Mouse (Mus musculus) embryonic fibroblast, embryonic 13.5 days (primary cell): Measurements from ENCODE around the gene Adh6b. TPM values are rescaled to one million over a fixed set of nuclear protein-coding genes. Genes with fewer than 3 reads are reported as not detected.
"Not testable (repeated sequence)": the region's sequence is repeated elsewhere in the genome, so short reads cannot be mapped to it uniquely, and the experiment has no call there.

Experiments used
- H3K27ac ChIP-seq: 2 replicates; pipeline ENCODE4 v1.5.1; 2012; ENCODE audit warnings: low read length, control low read depth, inconsistent platforms; ENCODE audit not compliant: insufficient read depth
- H3K4me1 ChIP-seq: 2 replicates; pipeline ENCODE4 v1.6.1; 2011; ENCODE audit warnings: low read length; ENCODE audit not compliant: control insufficient read depth, insufficient read depth
- H3K4me3 ChIP-seq: 2 replicates; pipeline ENCODE4 v1.5.1; 2011; ENCODE audit warnings: mild to moderate bottlenecking, control low read depth, low read length; ENCODE audit not compliant: insufficient read depth
- CTCF ChIP-seq: IDR thresholded peaks from 2 replicates; pipeline ENCODE4 v1.5.1; 2011; ENCODE audit warnings: mild to moderate bottlenecking, control low read depth, low read length, moderate library complexity, borderline replicate concordance; ENCODE audit not compliant: insufficient read depth
- POLR2A ChIP-seq: IDR thresholded peaks from 2 replicates; pipeline ENCODE4 v1.6.1; 2011; ENCODE audit warnings: low read depth, mild to moderate bottlenecking, control low read depth, low read length, moderate library complexity
- polyA plus RNA-seq: library from polyadenylated mRNA; stranded (reverse); fragments of >200 nt; gene quantifications from 2 replicates; pipeline ENCODE4 v1.2.4, GENCODE M21; 2011; ENCODE audit warnings: low read depth; ENCODE audit not compliant: missing spikeins, insufficient read length

The Adh6b gene
- polyA plus RNA-seq, 1 experiment: not detected

DNA sequence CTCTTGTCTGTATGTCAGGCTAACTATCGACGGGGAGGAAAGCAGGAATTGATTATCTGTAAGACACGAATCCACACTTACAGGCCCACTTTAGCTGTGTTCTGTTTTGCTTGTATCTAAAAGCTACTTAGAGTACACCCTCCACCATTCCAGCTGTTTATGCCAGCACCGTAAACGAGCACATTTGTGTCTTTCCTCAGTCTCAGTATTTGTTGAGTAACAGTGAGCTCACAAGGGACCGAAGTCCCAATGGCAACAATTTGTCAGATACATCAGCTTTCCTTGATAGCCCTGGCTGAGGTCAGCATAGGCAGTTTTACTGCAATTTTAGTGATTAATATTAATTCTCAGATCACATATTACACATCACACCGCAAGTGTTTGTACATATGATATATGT is 17.3 kb downstream of the Adh6b start:
- Histone ChIP-seq H3K4me3 (no peak overlapping the region), H3K4me1 (no peaks in the 10 kb centered on the region), H3K27ac (no peak overlapping the region)
- TF ChIP-seq CTCF (no peak), POLR2A (no peak)

DNA sequence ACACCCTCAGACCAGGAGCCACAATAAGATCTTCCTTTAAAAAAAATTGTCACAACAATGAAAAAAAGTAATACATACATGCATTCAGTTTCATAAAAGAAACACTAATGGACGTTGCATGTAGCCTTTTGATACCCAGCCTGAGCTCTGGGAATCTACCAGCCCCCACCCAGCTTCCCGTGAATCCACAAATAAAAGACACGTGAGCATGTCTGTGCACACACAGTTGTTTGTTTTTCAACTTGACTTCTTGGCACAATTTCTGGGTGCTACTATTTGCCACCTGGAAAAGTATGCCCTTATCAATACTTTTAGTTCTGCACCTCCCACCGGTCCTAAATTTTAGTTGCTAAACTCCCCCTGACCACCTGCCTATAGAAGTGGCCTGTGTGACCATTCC is 19.1 kb downstream of the Adh6b start:
- H3K4me1 ChIP-seq: no peaks in the 10 kb centered on the region
- H3K4me3 ChIP-seq: no peak overlapping the region
- no peak overlapping the region for H3K27ac ChIP-seq
- TF ChIP-seq CTCF: no peak
- TF ChIP-seq POLR2A: no peak

DNA sequence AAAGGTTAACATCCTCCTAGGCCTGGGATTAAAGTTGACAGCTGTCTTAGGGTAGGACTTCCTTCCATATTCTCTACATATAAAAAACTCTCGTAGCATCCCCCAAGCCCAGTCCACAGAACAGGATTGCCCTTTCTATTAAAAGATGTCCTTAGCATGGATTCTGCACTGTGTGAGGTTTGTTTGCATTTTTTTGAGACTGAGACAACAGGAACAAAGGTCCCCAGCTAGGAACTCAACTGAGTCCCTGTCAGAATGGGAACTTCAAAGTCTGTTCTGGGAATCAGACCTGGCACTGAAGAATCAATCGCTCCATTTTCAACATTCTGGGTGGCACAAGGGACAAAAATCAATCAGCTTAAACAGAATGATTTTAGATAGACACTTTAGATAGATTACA is 21.3 kb downstream of the Adh6b start:
- Histone ChIP-seq H3K27ac (no peak overlapping the region), H3K4me1 (no peaks in the 10 kb centered on the region), H3K4me3 (no peak overlapping the region)
- TF ChIP-seq CTCF: no peak
- no peak for TF ChIP-seq POLR2A

DNA sequence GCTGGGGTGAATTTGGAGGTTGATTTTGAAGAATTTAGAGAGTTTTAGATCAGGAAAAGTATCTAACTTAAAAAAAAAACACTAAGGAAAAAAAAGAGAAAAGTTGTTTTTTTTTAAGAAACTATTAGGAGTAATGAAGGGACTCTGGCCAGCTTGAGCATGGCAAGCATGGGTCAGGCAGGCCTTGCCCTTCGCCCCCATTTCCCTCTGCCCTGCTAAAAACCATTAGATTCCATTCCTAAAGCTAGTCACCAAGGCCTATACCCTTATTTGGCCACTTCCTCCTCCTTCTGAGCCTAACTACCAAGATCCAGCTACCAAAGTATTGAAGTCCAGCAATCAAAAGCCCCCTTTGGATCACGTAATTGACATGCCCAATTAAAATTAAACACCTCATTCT is 24.6 kb downstream of the Adh6b start:
- Histone ChIP-seq H3K4me1 (no peaks in the 10 kb centered on the region), H3K4me3 (no peak overlapping the region), H3K27ac (no peak overlapping the region)
- TF ChIP-seq POLR2A (no peak), CTCF (no peak)

DNA sequence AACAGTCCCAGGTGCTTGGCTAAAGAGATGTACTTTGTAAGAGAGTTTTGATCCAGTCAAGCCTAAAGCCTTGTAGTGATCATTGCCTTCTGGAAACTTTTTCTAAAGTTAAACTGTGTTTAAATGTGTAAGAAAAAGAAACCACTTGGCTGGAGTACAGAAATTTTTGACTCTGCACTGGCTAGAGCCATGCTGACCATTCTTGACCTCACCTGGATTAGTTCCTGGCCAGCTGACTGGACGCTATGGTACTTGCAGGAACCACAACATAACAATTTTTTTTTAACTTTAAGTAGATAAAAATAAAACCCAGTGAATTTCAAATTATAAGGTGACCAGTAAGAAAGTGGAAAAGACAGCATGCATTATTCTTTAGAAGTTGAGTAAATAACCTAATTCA is 28.0 kb downstream of the Adh6b start:
- Histone ChIP-seq H3K27ac (no peak overlapping the region), H3K4me3 (no peak overlapping the region), H3K4me1 (no peaks in the 10 kb centered on the region)
- TF ChIP-seq POLR2A (no peak), CTCF (no peak)

DNA sequence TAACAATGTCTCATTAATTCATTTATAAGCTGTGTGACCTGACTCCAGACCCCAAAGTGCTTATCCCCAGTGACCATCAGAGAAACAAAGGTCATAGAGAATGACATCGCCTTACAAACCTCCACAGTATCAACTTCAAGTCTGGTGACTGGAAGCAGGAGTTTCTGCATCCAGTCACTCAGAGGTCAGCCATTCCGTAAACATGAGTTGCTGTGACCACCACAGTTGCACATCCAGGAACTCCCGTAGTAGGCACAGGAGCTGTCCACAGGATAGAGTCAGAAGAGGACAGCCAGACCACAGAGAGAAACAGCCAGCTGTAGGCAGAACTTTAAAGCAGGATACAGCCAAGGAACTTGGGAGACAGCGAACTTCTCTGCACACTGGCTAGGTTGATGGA is 28.7 kb downstream of the Adh6b start:
- H3K4me1 ChIP-seq, H3K27ac ChIP-seq, H3K4me3 ChIP-seq: not testable (repeated sequence)

DNA sequence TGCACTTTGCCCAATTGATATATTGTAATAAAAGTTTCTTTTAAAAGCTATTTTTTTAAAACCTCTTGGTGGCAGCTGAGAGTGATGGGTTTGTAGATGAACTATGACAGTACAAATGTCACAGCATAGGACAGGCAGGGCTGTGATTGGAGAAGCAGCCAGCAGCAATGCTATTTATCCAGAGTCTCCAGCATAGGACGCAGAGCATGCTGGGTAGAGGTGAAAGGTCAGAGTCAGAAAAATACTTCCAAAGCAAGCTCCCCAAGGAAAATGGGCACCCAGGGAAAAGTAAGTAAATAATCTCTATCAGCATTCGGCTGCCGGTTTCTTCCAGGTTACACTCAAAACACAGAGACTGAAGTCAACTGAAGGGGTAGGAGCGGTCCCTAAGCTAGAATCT is 32.3 kb downstream of the Adh6b start:
- no peaks in the 10 kb centered on the region for H3K4me1 ChIP-seq

DNA sequence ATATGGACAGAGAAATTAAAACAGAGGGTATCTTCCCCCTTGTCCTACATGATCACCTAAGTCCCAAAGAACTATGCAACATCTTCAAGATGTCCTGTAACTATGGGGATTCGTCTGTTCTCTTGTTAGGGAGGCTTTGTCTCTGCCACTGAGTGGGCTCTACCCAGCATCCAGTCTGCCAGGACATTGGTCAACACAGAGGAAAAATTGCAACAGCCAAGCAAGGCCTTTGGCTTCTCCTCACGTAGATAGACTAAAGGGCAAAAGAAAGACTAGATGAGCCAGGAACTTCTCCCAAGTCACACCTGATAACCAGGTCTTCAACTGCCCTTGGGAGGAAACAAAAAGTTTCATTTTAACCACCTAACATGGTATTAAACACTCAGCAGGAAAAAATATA is 33.6 kb downstream of the Adh6b start:
- no peaks in the 10 kb centered on the region for H3K4me1 ChIP-seq
- TF ChIP-seq CTCF (no peak), POLR2A (no peak)
- H3K4me3 ChIP-seq: no peak overlapping the region
- no peak overlapping the region for H3K27ac ChIP-seq

More for the DNA sequence above, 32.3 kb downstream of the Adh6b start:
- no peak for TF ChIP-seq POLR2A
- TF ChIP-seq CTCF: no peak
- no peak overlapping the region for H3K27ac ChIP-seq
- H3K4me3 ChIP-seq: no peak overlapping the region

DNA sequence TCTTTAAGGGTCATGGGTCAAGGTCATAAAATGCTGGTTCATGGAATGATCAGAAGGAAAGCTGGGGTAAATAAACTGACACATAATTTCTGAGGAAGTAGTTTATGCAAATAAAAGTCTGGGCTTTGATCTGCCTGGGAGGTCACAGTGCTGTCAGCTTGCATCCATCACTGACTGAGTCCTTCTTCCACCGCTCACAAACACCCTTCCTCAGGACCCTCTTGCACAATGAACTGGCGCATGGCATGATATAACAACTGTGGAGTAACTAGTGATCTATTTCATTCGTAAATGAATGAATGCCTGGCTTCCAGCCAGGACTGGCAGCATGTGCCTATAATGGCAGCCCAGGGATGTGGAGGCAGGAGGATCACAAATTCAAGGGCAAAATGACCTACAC is 39.6 kb downstream of the Adh6b start:
- Histone ChIP-seq H3K4me1 (no peaks in the 10 kb centered on the region), H3K27ac (no peak overlapping the region), H3K4me3 (no peak overlapping the region)
- TF ChIP-seq POLR2A (no peak), CTCF (no peak)

DNA sequence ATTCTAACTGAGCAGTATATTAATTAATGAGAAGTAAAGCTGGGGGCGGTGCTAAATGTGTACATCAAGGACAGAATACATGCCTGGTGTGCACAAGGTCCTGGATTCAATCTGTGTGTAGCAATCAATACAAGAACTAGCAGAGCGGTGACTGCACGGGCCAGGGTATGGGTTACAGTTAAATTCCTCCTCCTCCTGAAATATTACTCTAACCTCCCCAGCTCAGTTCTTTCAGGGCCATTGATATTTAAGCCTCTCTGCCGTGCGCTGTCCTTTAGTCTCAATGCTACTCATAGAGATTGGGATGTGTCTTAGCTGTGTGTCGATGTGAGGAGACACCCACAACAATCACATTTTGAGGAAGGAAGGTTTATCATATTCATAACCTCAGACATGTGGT is 45.6 kb downstream of the Adh6b start:
- TF ChIP-seq POLR2A: no peak
- TF ChIP-seq CTCF: no peak
- Histone ChIP-seq H3K4me1 (no peaks in the 10 kb centered on the region), H3K4me3 (no peak overlapping the region), H3K27ac (no peak overlapping the region)

DNA sequence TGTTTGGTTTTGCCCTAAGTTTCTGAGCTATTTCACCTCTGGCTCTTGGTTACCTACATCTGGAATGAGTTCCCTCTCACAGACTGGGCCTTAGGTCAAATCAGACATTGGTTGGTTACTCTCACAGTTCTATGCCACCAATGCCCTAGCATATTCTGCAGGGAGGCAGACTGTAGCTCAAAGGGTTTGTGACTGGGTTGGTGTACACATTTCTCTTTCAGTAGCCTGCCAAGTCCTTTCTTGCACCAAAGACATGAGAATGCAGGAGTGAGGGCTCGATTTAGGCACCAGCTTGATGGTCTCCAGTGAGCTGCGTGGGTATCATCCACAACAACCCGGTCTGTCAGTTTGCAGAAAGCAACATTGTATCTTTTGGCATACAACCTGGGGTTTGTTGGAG is 63.3 kb downstream of the Adh6b start:
- no peak overlapping the region for H3K27ac ChIP-seq
- no peaks in the 10 kb centered on the region for H3K4me1 ChIP-seq
- no peak for TF ChIP-seq CTCF
- TF ChIP-seq POLR2A: no peak
- no peak overlapping the region for H3K4me3 ChIP-seq

DNA sequence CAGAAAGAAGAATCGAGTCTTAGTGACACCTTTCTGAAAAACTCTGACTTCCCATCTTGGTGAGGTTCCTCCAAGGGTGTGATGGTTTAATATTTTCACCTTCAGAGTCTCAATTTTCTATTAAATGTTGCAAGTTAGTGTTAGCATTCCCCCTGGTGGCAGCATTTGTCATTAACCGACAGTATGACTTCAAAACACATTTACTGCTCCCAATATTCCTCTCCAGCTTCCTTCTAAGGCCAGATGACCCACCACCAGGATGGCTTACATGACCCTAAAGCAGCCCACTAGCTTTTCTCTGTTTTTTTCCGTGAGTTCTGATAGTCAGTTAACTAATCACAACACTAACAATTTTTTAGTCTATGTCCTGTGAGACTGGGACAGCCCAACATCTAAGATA is 63.8 kb downstream of the Adh6b start:
- Histone ChIP-seq H3K4me3 (no peak overlapping the region), H3K4me1 (no peaks in the 10 kb centered on the region), H3K27ac (no peak overlapping the region)
- TF ChIP-seq POLR2A: no peak
- TF ChIP-seq CTCF: no peak

DNA sequence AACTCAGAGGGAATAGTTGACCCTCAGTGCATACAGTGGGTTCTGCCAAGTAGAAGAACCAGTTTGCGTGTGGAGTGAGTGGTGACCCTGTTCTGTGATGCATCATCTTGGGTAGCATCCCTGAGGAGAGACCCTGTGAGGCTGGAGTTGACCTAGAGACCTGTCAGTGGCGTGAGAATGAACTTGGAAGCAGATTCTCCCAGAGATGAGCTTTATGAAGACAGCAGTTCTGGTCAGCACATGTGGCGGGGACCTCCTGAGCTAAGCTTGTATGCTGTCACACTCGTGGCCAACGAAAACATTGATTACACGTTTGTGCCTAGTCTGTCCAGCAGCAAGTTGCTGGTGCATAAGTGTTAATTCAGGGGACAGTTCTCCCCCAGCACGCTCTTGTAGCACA is 64.3 kb downstream of the Adh6b start:
- Histone ChIP-seq H3K27ac (no peak overlapping the region), H3K4me1 (no peaks in the 10 kb centered on the region), H3K4me3 (no peak overlapping the region)
- TF ChIP-seq CTCF (no peak), POLR2A (no peak)
